Mouse (Mus musculus): ENCODE results near the gene Zbtb8os. TPM values are rescaled to one million over a fixed set of nuclear protein-coding genes. Genes with fewer than 3 reads are reported as not detected.

Gene Zbtb8os
- polyA plus RNA-seq, 1 experiment from 2014 or later: 41.7 TPM

GRCm38 (mm10) chr4:129334677-129335215 is 749 bp upstream of the Zbtb8os start:
- TF ChIP-seq EP300 (optimal IDR thresholded peaks at IDR 0.05) (no peak), CTCF (IDR thresholded peaks at IDR 0.05; ENCODE audit: low read depth) (peak; percentile 8; the same call in 1 of the 2 replicates)
- ATAC-seq (ENCODE audit: low FRiP score, low TSS enrichment) (peak; percentile 75), DNase-seq (ENCODE audit: low spot score) (no peak)
- H3K4me1 ChIP-seq (replicated peaks; ENCODE audit: control insufficient read depth, insufficient read depth): 0 out of 2 replicates have a peak, but pooled peaks cover 2% of the 10 kb centered on the region
- WGBS: under 1% methylated on average over 57 of the region's 62 CpGs
- H3K4me2 ChIP-seq (replicated peaks; ENCODE audit: low read depth): peak overlapping the region; percentile 72
- peak overlapping the region; percentile 86 for H3K4me3 ChIP-seq (ENCODE audit: low read depth, low read length)
- peak overlapping the region; percentile 93 for H3K9ac ChIP-seq (ENCODE audit: low read length)
- 0 out of 2 replicates have a peak, but pooled peaks cover 3% of the 10 kb centered on the region for H3K36me3 ChIP-seq (ENCODE audit: control insufficient read depth, insufficient read depth, low read length)
- H3K9me3 ChIP-seq (ENCODE audit: control insufficient read depth, low read length): no peaks in the 10 kb centered on the region
- no peaks in the 10 kb centered on the region for H3K27me3 ChIP-seq (ENCODE audit: control insufficient read depth, insufficient read depth, low read length)
- H3K27ac ChIP-seq (replicated peaks): peak overlapping the region; percentile 97

DNA sequence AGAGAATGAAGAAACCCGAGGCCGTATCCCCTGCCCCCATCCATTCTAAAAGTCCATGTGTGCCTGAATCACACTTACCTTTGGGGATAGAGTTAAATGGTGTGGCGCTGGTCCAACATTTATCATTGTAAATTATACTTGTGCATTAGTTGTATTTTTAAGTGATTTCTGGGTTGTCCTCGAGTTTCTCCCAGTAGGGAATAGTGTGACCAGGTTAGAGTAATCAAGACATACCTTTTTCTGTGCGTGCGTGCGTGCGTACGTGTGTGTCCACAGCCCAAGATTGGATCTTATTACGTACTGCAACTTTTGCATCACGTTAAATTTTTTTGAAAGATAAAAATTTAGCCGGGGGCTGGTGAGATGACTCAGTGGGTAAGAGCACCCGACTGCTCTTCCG is 796 bp downstream of the Zbtb8os start:
- ATAC-seq (ENCODE audit: low FRiP score, low TSS enrichment) (no peak), DNase-seq (ENCODE audit: low spot score) (no peak)
- H3K27ac ChIP-seq (replicated peaks): peak overlapping the region; percentile 96
- H3K4me1 ChIP-seq (replicated peaks; ENCODE audit: control insufficient read depth, insufficient read depth): 0 out of 2 replicates have a peak, but pooled peaks cover 2% of the 10 kb centered on the region
- 37% methylated on average over 14 of the region's 14 CpGs for WGBS
- peak overlapping the region; percentile 86 for H3K4me3 ChIP-seq (ENCODE audit: low read depth, low read length)
- H3K9ac ChIP-seq (ENCODE audit: low read length): peak overlapping the region; percentile 64
- H3K9me3 ChIP-seq (ENCODE audit: control insufficient read depth, low read length): no peaks in the 10 kb centered on the region
- TF ChIP-seq EP300 (optimal IDR thresholded peaks at IDR 0.05) (no peak), CTCF (IDR thresholded peaks at IDR 0.05; ENCODE audit: low read depth) (no peak)
- 0 out of 2 replicates have a peak, but pooled peaks cover 3% of the 10 kb centered on the region for H3K36me3 ChIP-seq (ENCODE audit: control insufficient read depth, insufficient read depth, low read length)
- no peaks in the 10 kb centered on the region for H3K27me3 ChIP-seq (ENCODE audit: control insufficient read depth, insufficient read depth, low read length)
- H3K4me2 ChIP-seq (replicated peaks; ENCODE audit: low read depth): peak overlapping the region; percentile 80

DNA sequence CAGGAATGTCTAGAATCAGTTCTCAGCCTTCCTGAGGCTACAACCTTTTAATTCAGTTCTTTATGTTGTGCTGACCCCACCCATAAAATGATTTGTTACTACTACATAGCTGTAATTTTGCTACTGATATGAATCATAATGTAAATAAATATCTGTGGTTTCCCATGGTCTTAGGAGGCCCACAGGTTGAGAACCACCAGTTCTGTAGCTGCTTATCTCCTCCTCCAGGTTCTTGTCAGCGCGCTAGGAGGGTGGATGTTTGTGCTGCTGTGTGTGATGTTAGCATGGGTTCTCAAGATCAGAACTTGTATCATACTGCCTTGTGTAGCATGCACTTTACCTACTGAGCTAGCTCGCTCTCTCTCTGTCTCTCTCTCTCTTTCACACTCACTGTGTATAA is 4.2 kb downstream of the Zbtb8os start:
- 88% methylated on average over 3 of the region's 3 CpGs for WGBS
- Histone ChIP-seq H3K4me2 (replicated peaks; ENCODE audit: low read depth) (no peak overlapping the region), H3K4me3 (ENCODE audit: low read depth, low read length) (no peak overlapping the region), H3K27ac (replicated peaks) (no peak overlapping the region), H3K9ac (ENCODE audit: low read length) (no peak overlapping the region), H3K9me3 (ENCODE audit: control insufficient read depth, low read length) (no peaks in the 10 kb centered on the region), H3K36me3 (ENCODE audit: control insufficient read depth, insufficient read depth, low read length) (peaks cover 4% of the 10 kb centered on the region; the same call in 1 of the 2 replicates), H3K27me3 (ENCODE audit: control insufficient read depth, insufficient read depth, low read length) (no peaks in the 10 kb centered on the region), H3K4me1 (replicated peaks; ENCODE audit: control insufficient read depth, insufficient read depth) (no peaks in the 10 kb centered on the region)
- no peak for ATAC-seq (ENCODE audit: low FRiP score, low TSS enrichment)
- DNase-seq (ENCODE audit: low spot score): no peak
- no peak for TF ChIP-seq EP300 (optimal IDR thresholded peaks at IDR 0.05)

DNA sequence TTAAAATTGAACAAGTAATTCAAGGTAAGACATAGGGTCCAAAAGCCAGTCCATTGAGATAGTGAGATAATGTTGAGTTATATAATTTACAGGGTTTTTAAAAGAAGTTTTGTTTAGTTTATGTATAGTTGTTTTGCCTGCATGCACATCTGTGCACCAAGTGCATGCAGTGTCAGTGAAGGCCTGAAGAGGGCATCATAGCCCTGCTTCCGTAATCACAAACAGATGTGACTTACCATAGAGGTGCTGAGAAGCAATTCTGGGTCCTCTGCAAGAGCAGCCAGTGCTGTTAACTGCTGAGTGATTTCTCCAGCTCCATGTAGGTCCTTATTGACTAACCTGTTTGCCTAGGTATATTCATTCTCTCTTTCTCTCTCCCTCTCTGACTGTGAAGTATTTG is 6.4 kb downstream of the Zbtb8os start:
- Histone ChIP-seq H3K9ac (ENCODE audit: low read length) (no peak overlapping the region), H3K4me2 (replicated peaks; ENCODE audit: low read depth) (no peak overlapping the region), H3K9me3 (ENCODE audit: control insufficient read depth, low read length) (no peaks in the 10 kb centered on the region), H3K27me3 (ENCODE audit: control insufficient read depth, insufficient read depth, low read length) (no peaks in the 10 kb centered on the region), H3K27ac (replicated peaks) (no peak overlapping the region), H3K4me1 (replicated peaks; ENCODE audit: control insufficient read depth, insufficient read depth) (no peaks in the 10 kb centered on the region), H3K36me3 (ENCODE audit: control insufficient read depth, insufficient read depth, low read length) (peaks cover 11% of the 10 kb centered on the region; the same call in 1 of the 2 replicates), H3K4me3 (ENCODE audit: low read depth, low read length) (no peak overlapping the region)
- DNase-seq (ENCODE audit: low spot score) (no peak), ATAC-seq (ENCODE audit: low FRiP score, low TSS enrichment) (no peak)
- peak; percentile 47 for TF ChIP-seq CTCF (IDR thresholded peaks at IDR 0.05; ENCODE audit: low read depth)
- no peak for TF ChIP-seq EP300 (optimal IDR thresholded peaks at IDR 0.05)
- WGBS: 92% methylated on average over 1 of the region's 1 CpGs

GRCm38 (mm10) chr4:129342705-129343104 is 7.2 kb downstream of the Zbtb8os start:
- Histone ChIP-seq H3K4me2 (replicated peaks; ENCODE audit: low read depth) (no peak overlapping the region), H3K4me1 (replicated peaks; ENCODE audit: control insufficient read depth, insufficient read depth) (no peaks in the 10 kb centered on the region), H3K27ac (replicated peaks) (no peak overlapping the region), H3K9ac (ENCODE audit: low read length) (no peak overlapping the region), H3K27me3 (ENCODE audit: control insufficient read depth, insufficient read depth, low read length) (no peaks in the 10 kb centered on the region), H3K4me3 (ENCODE audit: low read depth, low read length) (no peak overlapping the region), H3K36me3 (ENCODE audit: control insufficient read depth, insufficient read depth, low read length) (peaks cover 11% of the 10 kb centered on the region; the same call in 1 of the 2 replicates), H3K9me3 (ENCODE audit: control insufficient read depth, low read length) (no peaks in the 10 kb centered on the region)
- TF ChIP-seq CTCF (IDR thresholded peaks at IDR 0.05; ENCODE audit: low read depth) (no peak), EP300 (optimal IDR thresholded peaks at IDR 0.05) (no peak)
- DNase-seq (ENCODE audit: low spot score) (no peak), ATAC-seq (ENCODE audit: low FRiP score, low TSS enrichment) (no peak)
- 88% methylated on average over 2 of the region's 2 CpGs for WGBS

DNA sequence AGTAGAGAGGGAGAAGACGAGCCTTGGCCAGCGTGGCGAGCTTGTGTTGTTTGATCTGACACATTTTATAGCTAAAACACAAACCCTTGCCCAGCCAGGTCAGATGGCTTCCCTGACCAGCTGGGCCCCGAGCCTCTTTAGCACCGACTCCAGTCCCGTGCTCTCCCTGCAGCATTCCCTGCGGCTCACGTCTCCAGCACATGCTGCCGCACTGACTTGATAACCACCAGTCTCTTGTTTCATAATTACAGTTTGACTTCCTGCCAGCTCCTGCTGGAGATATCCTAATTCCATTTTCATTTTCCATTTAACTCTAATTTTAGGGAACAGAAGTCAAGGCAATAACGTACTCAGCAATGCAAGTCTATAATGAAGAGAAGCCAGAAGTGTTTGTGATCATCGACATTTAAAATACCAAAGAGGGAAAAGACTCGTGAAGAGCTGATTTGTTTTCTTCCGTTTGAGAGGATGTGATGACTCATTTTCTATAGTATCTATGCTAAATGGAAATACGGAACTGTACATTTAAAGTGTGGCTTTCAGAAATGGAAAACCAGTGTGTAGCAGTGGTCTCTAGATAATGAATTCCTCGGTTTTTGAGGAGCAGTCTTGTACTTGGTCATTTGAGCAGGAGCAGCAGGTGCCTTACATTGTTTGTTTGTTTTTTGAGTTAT is 11.1 kb downstream of the Zbtb8os start:
- no peaks in the 10 kb centered on the region for H3K9me3 ChIP-seq (ENCODE audit: control insufficient read depth, low read length)
- H3K4me2 ChIP-seq (replicated peaks; ENCODE audit: low read depth): no peak overlapping the region
- WGBS: 76% methylated on average over 15 of the region's 15 CpGs
- H3K4me1 ChIP-seq (replicated peaks; ENCODE audit: control insufficient read depth, insufficient read depth): no peaks in the 10 kb centered on the region
- no peaks in the 10 kb centered on the region for H3K27me3 ChIP-seq (ENCODE audit: control insufficient read depth, insufficient read depth, low read length)
- TF ChIP-seq EP300 (optimal IDR thresholded peaks at IDR 0.05): no peak
- no peak for TF ChIP-seq CTCF (IDR thresholded peaks at IDR 0.05; ENCODE audit: low read depth)
- peaks cover 11% of the 10 kb centered on the region; the same call in 1 of the 2 replicates for H3K36me3 ChIP-seq (ENCODE audit: control insufficient read depth, insufficient read depth, low read length)
- DNase-seq (ENCODE audit: low spot score) (no peak), ATAC-seq (ENCODE audit: low FRiP score, low TSS enrichment) (no peak)
- H3K4me3 ChIP-seq (ENCODE audit: low read depth, low read length): no peak overlapping the region
- H3K9ac ChIP-seq (ENCODE audit: low read length): no peak overlapping the region
- no peak overlapping the region for H3K27ac ChIP-seq (replicated peaks)

All from stomach, postnatal 0 days (tissue).